Mouse (Mus musculus) embryonic facial prominence, embryonic 11.5 days (tissue): ENCODE results near the gene Calm2. TPM values are rescaled to one million over a fixed set of nuclear protein-coding genes. Genes with fewer than 3 reads are reported as not detected.
A peak's percentile ranks its signal among the peaks of the same experiment; 100 is the strongest.

Experiments used
- ATAC-seq: fragments of 200-750 bp; cut with Nextera tagmentation; replicated peaks from 2 replicates; pipeline ENCODE4 v1.8.0; 2017; ENCODE audit warnings: low read depth; ENCODE audit not compliant: insufficient number of reproducible peaks, low FRiP score, low TSS enrichment
- DNase-seq: peaks from one replicate; pipeline ENCODE4 v3.0.0-alpha.2; 2015; ENCODE audit warnings: low spot score
- H3K27ac ChIP-seq: fragments of 300-500 bp; sonication (generic); replicated peaks from 2 replicates; pipeline ENCODE4 v1.5.1; 2014; ENCODE audit warnings: mild to moderate bottlenecking, low read depth, low read length, control low read depth
- H3K27me3 ChIP-seq: fragments of 300-500 bp; sonication (generic); 2 replicates; pipeline ENCODE4 v1.6.1; 2014; ENCODE audit warnings: mild to moderate bottlenecking, low read length, moderate library complexity, mixed read lengths; ENCODE audit not compliant: control insufficient read depth, insufficient read depth
- H3K36me3 ChIP-seq: fragments of 300-500 bp; sonication (generic); replicated peaks from 2 replicates; pipeline ENCODE4 v1.6.1; 2014; ENCODE audit warnings: low read depth, mild to moderate bottlenecking, low read length, moderate library complexity, mixed read lengths; ENCODE audit not compliant: control insufficient read depth, insufficient read depth
- H3K4me1 ChIP-seq: fragments of 300-500 bp; sonication (generic); 2 replicates; pipeline ENCODE4 v1.6.1; 2014; ENCODE audit warnings: low read length, mixed read lengths; ENCODE audit not compliant: control insufficient read depth, insufficient read depth
- H3K4me2 ChIP-seq: fragments of 300-500 bp; sonication (generic); 2 replicates; pipeline ENCODE4 v1.6.1; 2014; ENCODE audit warnings: low read depth, mild to moderate bottlenecking, control low read depth, low read length, moderate library complexity
- H3K4me3 ChIP-seq: fragments of 300-500 bp; sonication (generic); 2 replicates; pipeline ENCODE4 v1.5.1; 2014; ENCODE audit warnings: low read depth, low read length, control low read depth
- H3K9ac ChIP-seq: fragments of 300-500 bp; sonication (generic); replicated peaks from 2 replicates; pipeline ENCODE4 v1.6.1; 2014; ENCODE audit warnings: mild to moderate bottlenecking, control low read depth, low read length
- H3K9me3 ChIP-seq: fragments of 300-500 bp; sonication (generic); replicated peaks from 2 replicates; pipeline ENCODE4 v1.6.1; 2016; ENCODE audit warnings: mild to moderate bottlenecking, low read length, inconsistent platforms, mixed read lengths; ENCODE audit not compliant: control insufficient read depth
- WGBS: fragments of 180-500 bp; shearing (Covaris S2); extraction: QIAGEN DNeasy Blood & Tissue Kit; methylation state at CpG from one replicate; pipeline ENCODE4 v1.1.7; 2014; 5-methylcytosine and 5-hydroxymethylcytosine counted together
- polyA plus RNA-seq: library from polyadenylated mRNA; unstranded; fragments of >200 nt; fragmentation: Nextera tagmentation; extraction: Ambion mirVana; gene quantifications from 2 replicates; pipeline ENCODE4 v1.2.1, GENCODE M21; 2014

Gene Calm2
- polyA plus RNA-seq, 1 experiment from 2014 or later: 1,315 TPM

DNA sequence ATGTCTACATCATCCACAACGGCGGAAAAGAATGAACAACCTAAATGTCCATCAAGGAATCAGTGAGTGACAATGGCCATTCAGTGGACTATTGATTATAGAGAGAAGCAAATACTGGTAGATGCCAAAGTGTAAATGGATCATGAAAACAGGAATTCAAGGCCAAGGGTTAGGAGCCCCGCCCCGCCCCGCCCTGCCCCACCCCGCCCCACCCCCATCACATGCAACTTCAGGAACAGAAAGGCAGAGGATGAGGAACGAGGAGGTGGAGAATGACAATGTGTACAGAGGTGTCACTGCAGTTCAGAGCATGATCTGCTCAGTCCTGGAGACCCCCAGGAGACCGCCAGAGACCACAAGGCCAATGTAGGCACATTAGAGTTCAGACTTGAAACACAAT lies 23.5 kb upstream of the Calm2 start:
- 74% methylated on average over 8 of the region's 8 CpGs for WGBS
- no peaks in the 10 kb centered on the region for H3K36me3 ChIP-seq

DNA sequence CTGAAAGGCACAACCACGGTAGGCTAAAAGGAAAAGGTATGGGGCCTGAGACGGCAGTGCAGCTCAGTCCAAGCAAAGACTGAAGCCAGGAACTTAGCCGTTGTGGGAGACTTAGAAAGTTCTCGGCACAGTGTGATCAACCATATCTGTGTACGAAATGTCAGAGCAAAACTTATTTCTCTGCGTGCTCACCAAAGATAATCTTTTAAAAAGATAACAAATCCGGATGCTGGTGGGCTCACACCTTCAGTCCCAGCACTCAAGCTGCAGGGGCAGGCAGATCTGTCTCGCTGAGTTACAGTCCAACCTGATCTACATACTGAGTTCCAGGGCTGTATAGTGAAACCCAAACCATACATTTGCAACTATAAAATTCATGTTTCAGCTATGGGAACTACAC lies 22.7 kb upstream of the Calm2 start:
- H3K4me1 ChIP-seq: peaks cover 7% of the 10 kb centered on the region
- 86% methylated on average over 8 of the region's 8 CpGs for WGBS
- H3K36me3 ChIP-seq: no peaks in the 10 kb centered on the region
- H3K9me3 ChIP-seq: no peaks in the 10 kb centered on the region
- no peak overlapping the region for H3K4me2 ChIP-seq
- ATAC-seq (no peak), DNase-seq (no peak)
- no peak overlapping the region for H3K27ac ChIP-seq
- H3K4me3 ChIP-seq: no peak overlapping the region
- no peaks in the 10 kb centered on the region for H3K27me3 ChIP-seq
- no peak overlapping the region for H3K9ac ChIP-seq

More for the DNA sequence above, 23.5 kb upstream of the Calm2 start:
- ATAC-seq: no peak
- no peaks in the 10 kb centered on the region for H3K9me3 ChIP-seq
- H3K4me2 ChIP-seq: no peak overlapping the region
- H3K9ac ChIP-seq: no peak overlapping the region
- H3K27ac ChIP-seq: no peak overlapping the region
- peaks cover 2% of the 10 kb centered on the region; the same call in 1 of the 2 replicates for H3K27me3 ChIP-seq
- no peak overlapping the region for H3K4me3 ChIP-seq
- peaks cover 7% of the 10 kb centered on the region for H3K4me1 ChIP-seq
- no peak for DNase-seq

DNA sequence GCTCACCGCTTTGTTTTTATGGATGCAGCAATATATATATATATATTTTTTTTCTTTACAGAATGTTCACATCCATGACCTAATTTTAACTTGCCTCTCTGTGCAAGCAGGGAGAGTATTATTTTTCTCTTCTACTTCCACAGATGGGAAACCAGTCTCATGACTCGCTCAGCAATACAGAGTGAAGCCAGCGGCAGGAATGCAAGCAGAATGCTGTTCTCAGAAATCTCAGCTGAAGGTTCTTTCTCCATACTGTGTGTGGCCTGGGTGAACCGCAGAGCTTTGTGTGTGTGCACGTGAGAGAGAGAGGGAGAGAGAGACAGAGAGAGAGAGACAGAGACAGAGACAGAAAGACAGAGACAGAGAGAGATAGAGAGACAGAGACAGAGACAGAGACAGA lies 21.9 kb upstream of the Calm2 start:
- WGBS: 82% methylated on average over 5 of the region's 5 CpGs
- H3K27ac ChIP-seq: no peak overlapping the region

DNA sequence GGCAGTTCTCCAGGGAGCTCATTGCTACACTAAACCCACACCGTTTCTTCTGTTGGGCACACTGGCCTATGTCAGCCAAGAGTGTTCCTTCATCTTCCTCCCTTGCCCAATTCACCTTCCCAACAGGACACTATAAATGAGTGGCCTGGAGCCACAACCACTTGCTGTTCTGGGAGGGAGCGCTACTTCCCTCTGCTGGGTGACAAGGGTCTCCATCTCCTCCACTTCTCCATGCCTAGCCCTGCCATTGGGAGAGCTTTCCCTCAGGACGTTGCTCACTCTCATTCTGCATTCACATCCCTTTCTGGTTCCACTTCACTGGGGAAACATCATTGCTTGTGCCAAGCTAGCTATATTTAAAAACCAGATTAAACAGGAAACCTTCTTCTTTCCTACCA lies 14.8 kb upstream of the Calm2 start:
- DNase-seq (no peak), ATAC-seq (no peak)
- H3K9ac ChIP-seq: no peak overlapping the region
- no peaks in the 10 kb centered on the region for H3K27me3 ChIP-seq
- no peak overlapping the region for H3K4me3 ChIP-seq
- H3K36me3 ChIP-seq: no peaks in the 10 kb centered on the region
- 37% methylated on average over 3 of the region's 3 CpGs for WGBS
- H3K4me1 ChIP-seq: no peaks in the 10 kb centered on the region; the same call in 1 of the 2 replicates
- H3K9me3 ChIP-seq: no peaks in the 10 kb centered on the region
- no peak overlapping the region for H3K4me2 ChIP-seq
- H3K27ac ChIP-seq: no peak overlapping the region

More for the DNA sequence above, 21.9 kb upstream of the Calm2 start:
- H3K4me3 ChIP-seq: no peak overlapping the region
- DNase-seq (no peak), ATAC-seq (no peak)
- peaks cover 4% of the 10 kb centered on the region for H3K4me1 ChIP-seq
- no peaks in the 10 kb centered on the region for H3K36me3 ChIP-seq
- H3K9ac ChIP-seq: no peak overlapping the region
- no peaks in the 10 kb centered on the region for H3K9me3 ChIP-seq
- H3K4me2 ChIP-seq: no peak overlapping the region
- H3K27me3 ChIP-seq: no peaks in the 10 kb centered on the region

DNA sequence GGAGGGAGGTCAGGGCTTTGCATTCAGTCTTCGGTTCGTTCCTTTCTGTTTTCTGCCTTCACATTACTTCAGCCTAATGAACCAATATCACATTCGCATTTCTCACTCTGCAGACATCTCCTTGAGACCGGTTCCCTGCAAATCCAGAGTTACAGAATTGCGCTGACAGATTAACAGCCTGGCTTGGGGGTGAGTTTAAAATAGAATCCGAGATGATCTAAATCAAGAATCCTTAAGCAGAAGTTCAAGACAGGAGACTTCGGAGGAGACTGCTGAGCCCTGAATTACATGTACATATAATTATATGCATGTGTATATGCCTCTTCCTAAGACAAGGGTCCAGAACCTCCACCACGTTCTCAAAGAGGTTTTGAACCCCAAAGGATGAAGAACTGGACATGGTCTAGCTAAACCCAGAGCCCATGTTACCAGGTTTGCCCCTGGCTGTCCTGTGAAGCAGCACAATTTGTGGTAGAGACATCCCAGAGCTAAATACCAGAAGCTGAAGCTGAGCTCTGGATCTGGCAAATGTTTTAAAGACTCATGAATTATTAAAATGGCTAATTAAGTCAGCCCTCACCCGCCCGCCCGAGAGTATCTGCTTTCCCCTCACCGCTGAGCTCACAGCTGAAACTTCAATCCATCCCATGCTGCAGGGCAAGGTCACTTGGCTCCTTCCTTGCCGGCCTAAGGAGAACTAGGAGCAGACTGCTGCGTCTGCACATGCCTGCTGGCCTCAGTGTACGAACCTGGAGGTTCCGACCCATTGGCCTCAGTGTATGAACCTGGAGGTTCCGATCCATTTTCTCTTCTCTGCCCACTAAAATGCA lies 14.1 kb upstream of the Calm2 start:
- H3K27ac ChIP-seq: no peak overlapping the region
- no peaks in the 10 kb centered on the region for H3K36me3 ChIP-seq
- H3K27me3 ChIP-seq: no peaks in the 10 kb centered on the region
- no peak overlapping the region for H3K4me3 ChIP-seq
- no peaks in the 10 kb centered on the region; the same call in 1 of the 2 replicates for H3K4me1 ChIP-seq
- peak overlapping the region; percentile 17; the same call in 1 of the 2 replicates for H3K4me2 ChIP-seq
- 22% methylated on average over 17 of the region's 17 CpGs for WGBS
- H3K9ac ChIP-seq: no peak overlapping the region
- ATAC-seq (0 out of 2 replicates have a peak, but pooled peaks have one; percentile 10), DNase-seq (peak; percentile 47)
- H3K9me3 ChIP-seq: no peaks in the 10 kb centered on the region

DNA sequence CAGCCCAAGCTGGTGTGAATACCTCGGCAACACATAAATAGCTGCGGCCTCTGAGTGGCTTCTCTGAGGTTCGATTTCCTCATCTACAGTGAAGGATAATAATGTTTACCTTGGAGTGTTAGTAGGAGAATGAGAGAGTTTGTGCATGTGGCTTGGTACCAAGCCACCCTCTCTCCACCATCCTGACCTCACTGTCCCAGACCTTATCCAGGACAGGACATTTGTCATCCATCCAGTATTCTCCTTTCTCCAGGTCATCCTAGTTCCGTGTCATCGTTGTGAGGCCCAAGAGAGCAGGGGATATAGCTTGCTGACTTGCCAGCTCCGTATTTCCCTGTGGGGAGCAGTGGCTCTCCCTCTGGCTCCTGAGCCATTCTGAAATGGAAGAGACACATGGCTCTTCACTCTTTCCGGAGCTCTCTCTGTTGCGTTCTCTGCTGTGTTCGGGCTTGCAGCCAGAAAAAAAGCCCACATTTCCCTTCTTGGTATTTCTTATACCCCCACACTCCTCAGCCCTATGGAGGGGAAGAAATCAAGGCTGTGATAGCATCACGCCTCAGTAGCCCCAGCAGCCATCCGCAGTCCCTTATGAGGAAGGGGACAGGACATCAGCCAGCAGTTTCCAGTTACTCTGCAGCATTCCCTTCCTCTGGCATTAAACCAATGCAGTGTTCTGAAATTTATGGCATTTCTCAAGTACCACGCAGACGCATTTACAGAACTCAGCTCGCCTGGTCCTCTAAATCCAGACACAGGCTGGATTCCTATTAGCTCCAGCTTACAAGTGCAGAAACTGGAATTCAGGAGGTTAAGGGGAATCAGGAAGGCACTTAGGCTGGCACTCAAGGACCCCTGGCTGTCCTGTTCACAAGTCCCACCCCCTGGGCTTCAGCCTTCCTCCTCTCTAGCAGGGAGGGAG lies 13.3 kb upstream of the Calm2 start:
- WGBS: 27% methylated on average over 14 of the region's 14 CpGs
- Histone ChIP-seq H3K9me3 (no peaks in the 10 kb centered on the region), H3K27me3 (no peaks in the 10 kb centered on the region), H3K4me3 (no peak overlapping the region), H3K9ac (peak overlapping the region; percentile 25; the same call in 1 of the 2 replicates), H3K4me1 (no peaks in the 10 kb centered on the region; the same call in 1 of the 2 replicates), H3K27ac (no peak overlapping the region), H3K4me2 (peak overlapping the region; percentile 17; the same call in 1 of the 2 replicates), H3K36me3 (no peaks in the 10 kb centered on the region)
- peak; percentile 35 for DNase-seq
- 0 out of 2 replicates have a peak, but pooled peaks have one; percentile 49 for ATAC-seq

DNA sequence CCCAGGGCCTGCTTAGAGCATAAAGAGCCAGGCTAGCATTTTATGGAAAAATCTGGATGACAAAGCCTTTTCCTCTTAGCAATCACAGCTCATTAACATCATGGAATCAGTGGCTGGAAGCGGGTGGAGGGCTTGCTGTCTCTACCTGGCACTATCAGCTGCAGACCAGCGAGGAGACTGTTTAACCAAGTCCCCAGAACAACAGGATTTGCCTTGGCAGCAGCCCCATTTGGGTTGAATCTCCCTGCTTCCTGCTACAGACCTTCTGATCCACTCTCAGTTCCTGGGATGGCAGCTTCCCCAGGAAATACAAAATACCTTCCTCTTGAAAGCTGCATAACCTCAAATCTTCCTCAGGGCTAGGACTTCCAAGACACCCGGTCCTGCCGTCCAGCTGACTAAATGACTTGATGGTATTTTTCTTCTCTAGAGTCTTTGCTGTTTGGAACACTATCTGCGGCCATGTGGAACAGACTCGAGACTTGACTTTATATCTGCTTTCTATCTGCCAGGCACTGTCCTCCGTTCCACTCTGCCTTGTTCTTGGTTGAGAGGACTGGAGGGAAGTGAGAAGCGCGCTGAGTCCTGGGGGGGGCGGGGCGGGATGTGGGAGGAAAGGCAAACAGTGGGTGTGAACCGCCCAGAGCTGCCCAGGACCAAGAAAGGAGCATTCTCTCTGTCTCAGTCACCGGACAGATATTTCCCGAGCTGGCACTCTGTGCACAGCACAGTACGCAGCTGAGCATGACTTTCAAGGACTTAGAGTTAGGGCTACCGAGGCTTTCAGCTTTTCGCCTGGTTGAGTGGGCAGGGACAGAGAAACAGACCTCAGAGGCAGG lies 12.4 kb upstream of the Calm2 start:
- ATAC-seq (no peak; the same call in 1 of the 2 replicates), DNase-seq (peak; percentile 21)
- H3K4me1 ChIP-seq: no peaks in the 10 kb centered on the region; the same call in 1 of the 2 replicates
- H3K4me3 ChIP-seq: no peak overlapping the region
- H3K4me2 ChIP-seq: no peak overlapping the region
- no peaks in the 10 kb centered on the region for H3K9me3 ChIP-seq
- WGBS: 15% methylated on average over 13 of the region's 17 CpGs
- no peaks in the 10 kb centered on the region for H3K27me3 ChIP-seq
- H3K36me3 ChIP-seq: no peaks in the 10 kb centered on the region
- H3K27ac ChIP-seq: no peak overlapping the region
- H3K9ac ChIP-seq: peak overlapping the region; percentile 25; the same call in 1 of the 2 replicates
